Mouse (Mus musculus) megakaryocyte, embryonic 14.5 days (primary cell): ENCODE measurements at regions not wholly inside any gene's neighbourhood (a gene's known extent, or its start where the extent isn't known, plus 50 kb on each side); places are given as distances from the start of the nearest gene placed in this dataset.

ENCODE experiments used
- FLI1 ChIP-seq: IDR thresholded peaks from 2 replicates; pipeline ENCODE4 v1.6.1; 2012; ENCODE audit warnings: low read length, inconsistent platforms, mixed read lengths
- GATA1 ChIP-seq: IDR thresholded peaks from 3 replicates; pipeline ENCODE4 v1.6.1; 2012; ENCODE audit warnings: mixed read lengths, low read length, inconsistent platforms, borderline replicate concordance

- TF ChIP-seq GATA1 (no peak), FLI1 (no peak)
These were observed 271.8 kb downstream of the Maf start for GRCm38 (mm10) chr8:115435720-115436355.
